Mouse (Mus musculus): Measurements from ENCODE around the gene Pias4. TPM values are rescaled to one million over a fixed set of nuclear protein-coding genes. Genes with fewer than 3 reads are reported as not detected.

The Pias4 gene
- total and polyA plus RNA-seq, 2 experiments, result 8.9 to 17.8 TPM

- H3K4me1 ChIP-seq (ENCODE audit: control insufficient read depth, insufficient read depth, low read length), result 0 out of 2 replicates have a peak, but pooled peaks cover 1% of the 10 kb centered on the region
- no peaks in the 10 kb centered on the region for H3K79me2 ChIP-seq (ENCODE audit: control insufficient read depth, insufficient read depth, low read length)
- H3K27me3 ChIP-seq (ENCODE audit: control insufficient read depth, insufficient read depth, low read length), result no peaks in the 10 kb centered on the region
- TF ChIP-seq POLR2A (IDR thresholded peaks at IDR 0.05; ENCODE audit: extremely low read depth, insufficient read depth, low read length) (no peak), CTCF (IDR thresholded peaks at IDR 0.05; ENCODE audit: low read depth, low read length) (peak; percentile 59)
- DNase-seq (ENCODE audit: extremely low read depth, low read depth, low spot score), result no peak
- WGBS, result 2% methylated on average over 9 of the region's 9 CpGs
- H3K36me3 ChIP-seq (ENCODE audit: control insufficient read depth, insufficient read depth, low read length), result no peaks in the 10 kb centered on the region
- H3K27ac ChIP-seq (replicated peaks; ENCODE audit: insufficient read depth, low read depth, low read length), result no peak overlapping the region
- H3K4me3 ChIP-seq (ENCODE audit: insufficient read depth, low read depth, low read length), result no peak overlapping the region
- no peak overlapping the region for H3K9ac ChIP-seq (ENCODE audit: low read depth, low read length)
Measured at GRCm38 (mm10) chr10:81198230-81198629, 30.5 kb upstream of the Pias4 start.

- TF ChIP-seq POLR2A (IDR thresholded peaks at IDR 0.05; ENCODE audit: extremely low read depth, insufficient read depth, low read length), result no peak
- no peak for TF ChIP-seq CTCF (IDR thresholded peaks at IDR 0.05; ENCODE audit: low read depth, low read length)
- Histone ChIP-seq H3K27me3 (ENCODE audit: control insufficient read depth, insufficient read depth, low read length) (no peaks in the 10 kb centered on the region), H3K27ac (replicated peaks; ENCODE audit: insufficient read depth, low read depth, low read length) (no peak overlapping the region), H3K4me3 (ENCODE audit: insufficient read depth, low read depth, low read length) (no peak overlapping the region), H3K79me2 (ENCODE audit: control insufficient read depth, insufficient read depth, low read length) (no peaks in the 10 kb centered on the region), H3K4me1 (ENCODE audit: control insufficient read depth, insufficient read depth, low read length) (0 out of 2 replicates have a peak, but pooled peaks cover 1% of the 10 kb centered on the region), H3K36me3 (ENCODE audit: control insufficient read depth, insufficient read depth, low read length) (no peaks in the 10 kb centered on the region), H3K9ac (ENCODE audit: low read depth, low read length) (no peak overlapping the region)
- no peak for DNase-seq (ENCODE audit: extremely low read depth, low read depth, low spot score)
- WGBS, result 59% methylated on average over 6 of the region's 6 CpGs
Measured at GRCm38 (mm10) chr10:81197305-81197704, 29.6 kb upstream of the Pias4 start.

DNA sequence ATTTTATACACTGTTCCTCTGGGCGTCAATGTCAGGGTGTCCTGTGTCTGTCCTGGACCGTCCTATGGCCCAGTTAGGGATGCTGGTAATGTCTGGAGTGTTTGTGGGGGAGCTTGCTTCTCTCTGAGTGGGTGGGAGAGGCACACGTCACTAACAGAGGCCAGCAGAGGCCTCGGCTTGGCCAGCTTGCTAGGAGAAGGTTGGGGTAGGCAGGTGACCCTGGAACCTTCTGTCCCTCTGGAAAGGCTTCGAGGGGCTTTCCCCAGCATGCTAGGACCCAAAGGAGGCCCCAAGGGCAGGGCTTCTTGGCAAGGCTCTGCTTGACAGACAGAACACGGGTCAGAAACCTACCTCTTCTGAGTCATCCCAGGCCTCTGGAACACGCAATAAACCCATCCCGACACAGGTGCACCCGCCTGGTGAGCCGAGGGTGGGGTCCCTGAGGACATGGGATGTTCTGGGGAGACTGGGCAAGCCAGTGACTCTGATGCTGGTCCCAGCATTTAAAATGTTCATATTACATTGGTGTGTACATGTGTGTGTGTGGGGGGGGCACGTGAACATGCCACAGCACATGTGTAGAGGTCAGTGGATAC is 28.8 kb upstream of the Pias4 start:
- Histone ChIP-seq H3K4me1 (ENCODE audit: control insufficient read depth, insufficient read depth, low read length) (0 out of 2 replicates have a peak, but pooled peaks cover 2% of the 10 kb centered on the region), H3K27me3 (ENCODE audit: control insufficient read depth, insufficient read depth, low read length) (no peaks in the 10 kb centered on the region), H3K79me2 (ENCODE audit: control insufficient read depth, insufficient read depth, low read length) (no peaks in the 10 kb centered on the region), H3K27ac (replicated peaks; ENCODE audit: insufficient read depth, low read depth, low read length) (no peak overlapping the region), H3K4me3 (ENCODE audit: insufficient read depth, low read depth, low read length) (no peak overlapping the region), H3K9ac (ENCODE audit: low read depth, low read length) (no peak overlapping the region), H3K36me3 (ENCODE audit: control insufficient read depth, insufficient read depth, low read length) (no peaks in the 10 kb centered on the region)
- WGBS, result 80% methylated on average over 11 of the region's 11 CpGs
- no peak for DNase-seq (ENCODE audit: extremely low read depth, low read depth, low spot score)
- TF ChIP-seq POLR2A (IDR thresholded peaks at IDR 0.05; ENCODE audit: extremely low read depth, insufficient read depth, low read length) (no peak), CTCF (IDR thresholded peaks at IDR 0.05; ENCODE audit: low read depth, low read length) (no peak)

- H3K9ac ChIP-seq (ENCODE audit: low read depth, low read length), result no peak overlapping the region
Measured at GRCm38 (mm10) chr10:81195300-81195699, 27.6 kb upstream of the Pias4 start.

GRCm38 (mm10) chr10:81193991-81194774 is 26.5 kb upstream of the Pias4 start:
- Histone ChIP-seq H3K27me3 (ENCODE audit: control insufficient read depth, insufficient read depth, low read length) (no peaks in the 10 kb centered on the region), H3K27ac (replicated peaks; ENCODE audit: insufficient read depth, low read depth, low read length) (no peak overlapping the region), H3K36me3 (ENCODE audit: control insufficient read depth, insufficient read depth, low read length) (no peaks in the 10 kb centered on the region), H3K4me3 (ENCODE audit: insufficient read depth, low read depth, low read length) (no peak overlapping the region), H3K79me2 (ENCODE audit: control insufficient read depth, insufficient read depth, low read length) (no peaks in the 10 kb centered on the region), H3K9ac (ENCODE audit: low read depth, low read length) (no peak overlapping the region), H3K4me1 (ENCODE audit: control insufficient read depth, insufficient read depth, low read length) (peaks cover 6% of the 10 kb centered on the region)
- WGBS, result 16% methylated on average over 37 of the region's 37 CpGs
- TF ChIP-seq CTCF (IDR thresholded peaks at IDR 0.05; ENCODE audit: low read depth, low read length), result no peak
- TF ChIP-seq POLR2A (IDR thresholded peaks at IDR 0.05; ENCODE audit: extremely low read depth, insufficient read depth, low read length), result no peak
- no peak for DNase-seq (ENCODE audit: extremely low read depth, low read depth, low spot score)

More at GRCm38 (mm10) chr10:81195300-81195699, 27.6 kb upstream of the Pias4 start:
- 73% methylated on average over 4 of the region's 4 CpGs for WGBS
- H3K27ac ChIP-seq (replicated peaks; ENCODE audit: insufficient read depth, low read depth, low read length), result no peak overlapping the region
- no peaks in the 10 kb centered on the region for H3K79me2 ChIP-seq (ENCODE audit: control insufficient read depth, insufficient read depth, low read length)
- TF ChIP-seq CTCF (IDR thresholded peaks at IDR 0.05; ENCODE audit: low read depth, low read length), result no peak
- TF ChIP-seq POLR2A (IDR thresholded peaks at IDR 0.05; ENCODE audit: extremely low read depth, insufficient read depth, low read length), result no peak
- no peaks in the 10 kb centered on the region for H3K36me3 ChIP-seq (ENCODE audit: control insufficient read depth, insufficient read depth, low read length)
- peaks cover 6% of the 10 kb centered on the region for H3K4me1 ChIP-seq (ENCODE audit: control insufficient read depth, insufficient read depth, low read length)
- H3K4me3 ChIP-seq (ENCODE audit: insufficient read depth, low read depth, low read length), result no peak overlapping the region
- H3K27me3 ChIP-seq (ENCODE audit: control insufficient read depth, insufficient read depth, low read length), result no peaks in the 10 kb centered on the region
- no peak for DNase-seq (ENCODE audit: extremely low read depth, low read depth, low spot score)
